Mouse (Mus musculus): ENCODE measurements around the gene Tardbp.
A peak's percentile ranks its signal among the peaks of the same experiment; 100 is the strongest.

The Tardbp gene

DNA sequence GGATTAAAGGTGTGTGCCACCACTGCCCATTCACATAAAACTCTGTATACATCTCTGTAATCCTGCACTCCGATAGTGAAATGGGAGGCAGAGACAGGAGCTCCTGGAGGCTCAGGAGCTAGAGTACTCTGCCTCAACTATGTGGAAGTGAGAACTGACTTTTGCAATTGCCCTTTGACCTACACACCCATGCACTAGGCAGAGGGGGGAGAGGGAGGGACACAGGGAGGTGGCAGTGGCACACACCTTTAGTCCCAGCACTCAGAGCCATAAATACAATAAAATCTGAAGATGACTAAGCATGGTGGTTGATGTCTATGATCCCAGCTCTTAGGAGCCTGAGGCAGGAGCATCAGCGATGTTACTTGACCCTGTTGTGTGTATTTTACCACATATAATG, 12.6 kb upstream of the Tardbp start:
- no peak for DNase-seq (ENCODE audit: low read depth, low spot score)

DNA sequence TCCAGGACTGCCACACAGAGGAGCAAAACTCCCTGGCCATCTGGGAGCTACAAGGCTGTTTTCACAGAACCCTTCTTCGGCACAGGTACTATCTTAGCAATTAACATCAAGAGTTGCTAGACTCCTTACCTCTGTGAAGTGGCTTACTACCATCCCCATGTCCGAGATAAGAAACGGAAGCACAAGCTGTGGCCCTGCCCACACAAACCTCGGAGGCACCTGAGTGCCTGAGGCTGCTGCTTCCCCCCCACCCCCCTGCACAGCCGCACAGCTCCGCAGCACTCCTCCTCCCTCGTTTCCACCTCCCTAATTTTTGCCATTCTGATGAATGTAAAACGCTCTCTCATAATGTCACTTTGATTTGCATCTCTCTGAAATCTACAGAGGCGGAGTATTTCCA, 11.5 kb upstream of the Tardbp start:
- DNase-seq (ENCODE audit: low read depth, low spot score), result no peak

DNA sequence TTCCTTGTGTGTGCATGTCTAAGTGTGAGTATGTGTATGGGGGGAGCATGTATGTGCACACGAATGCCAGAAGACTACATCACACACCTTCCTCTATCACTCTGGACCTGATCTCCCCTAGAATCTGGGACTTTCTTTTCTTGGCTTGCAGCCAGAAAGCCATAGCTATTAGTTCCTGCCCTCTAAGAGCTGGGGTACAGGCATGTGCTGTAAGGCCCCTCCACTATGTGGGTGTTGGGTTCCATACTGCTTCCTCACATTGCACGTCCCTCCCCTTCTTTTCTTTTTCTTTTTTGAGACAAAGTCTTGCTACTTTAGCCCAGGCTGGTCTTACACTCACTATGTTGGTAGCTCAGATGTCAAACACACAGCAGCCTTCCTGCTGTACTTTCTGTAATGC, 8.5 kb upstream of the Tardbp start:
- DNase-seq (ENCODE audit: low read depth, low spot score), result no peak

DNA sequence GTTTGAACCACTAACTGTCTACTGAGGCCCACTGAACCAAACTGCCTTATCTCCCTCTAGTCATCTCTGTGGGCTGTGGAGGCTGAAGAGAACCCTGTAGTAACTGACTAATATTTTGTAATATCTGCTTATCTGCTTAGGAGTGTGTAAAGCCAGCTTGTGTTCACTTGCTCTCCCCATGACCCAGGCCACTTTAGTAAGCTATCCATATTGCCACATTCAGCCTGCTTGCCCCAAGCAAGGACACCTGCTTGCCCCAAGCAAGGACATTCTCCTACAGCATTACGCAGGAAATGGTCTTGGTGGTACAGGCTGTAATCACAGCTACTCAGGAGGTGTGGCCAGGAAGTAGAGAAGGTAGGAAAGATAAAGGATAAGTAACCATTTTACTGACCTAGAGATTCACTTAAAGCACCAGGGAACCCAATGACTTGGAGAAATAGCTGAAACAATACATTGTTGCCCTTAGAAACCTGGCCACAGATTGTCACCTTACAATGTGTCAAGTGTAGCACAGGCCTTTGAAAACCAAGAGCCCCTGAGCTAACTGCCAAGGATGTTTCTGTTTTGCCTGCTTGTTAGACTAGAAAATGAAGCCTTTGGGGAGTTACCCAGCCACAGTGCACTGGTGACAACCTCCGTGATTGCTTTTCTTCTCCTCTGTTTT, 6.7 kb upstream of the Tardbp start:
- DNase-seq (ENCODE audit: low read depth, low spot score), result no peak

DNA sequence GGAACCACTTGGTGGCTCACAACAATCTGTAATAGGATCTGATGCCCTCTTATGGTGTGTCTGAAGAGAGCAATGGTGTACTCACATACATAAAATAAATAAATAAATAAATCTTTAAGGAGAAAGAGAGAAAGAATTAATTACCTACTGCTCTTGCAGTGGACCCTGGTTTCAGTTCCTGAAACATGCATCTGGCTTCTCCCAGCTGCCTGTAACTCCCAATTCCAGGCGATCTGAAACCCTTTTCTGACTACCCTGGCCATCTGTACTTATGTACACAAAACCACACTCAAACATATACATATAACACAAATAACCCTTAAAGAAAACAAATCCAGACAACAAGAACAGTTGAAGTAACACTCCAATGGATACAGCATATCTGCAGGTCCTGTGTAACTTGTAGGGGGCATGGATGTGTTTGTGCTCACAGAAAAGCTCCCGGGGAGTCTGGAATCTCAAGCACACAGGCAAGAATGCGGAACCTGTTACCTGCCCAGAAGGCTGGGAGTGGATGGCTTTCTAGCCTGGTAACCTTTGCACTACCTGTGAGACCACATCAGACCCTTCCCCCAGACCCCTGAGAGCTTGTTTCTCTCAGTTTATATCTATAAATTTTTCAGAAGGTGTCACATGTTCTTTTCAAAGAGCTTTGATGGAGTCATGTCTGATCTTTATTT, 5.3 kb upstream of the Tardbp start:
- no peak for DNase-seq (ENCODE audit: low read depth, low spot score)

DNA sequence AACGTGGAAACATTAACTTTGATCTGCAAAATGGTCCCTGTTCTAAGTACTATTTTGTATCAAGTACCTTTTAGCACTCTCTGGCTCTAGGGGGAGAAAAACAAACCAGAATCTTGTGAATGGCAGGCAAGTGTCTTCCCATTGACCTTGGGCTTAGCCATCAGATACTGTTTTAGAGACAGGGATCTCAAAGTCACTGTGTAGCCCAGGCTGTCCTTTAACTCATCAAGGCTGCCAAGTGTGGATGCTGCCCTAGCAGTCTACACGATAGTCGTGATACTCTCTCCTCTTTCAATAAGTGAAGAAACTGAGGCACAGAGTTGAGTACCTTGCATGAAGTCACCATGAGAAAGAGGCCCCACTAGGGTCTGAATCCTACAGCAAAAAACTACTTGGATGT, 427 bp upstream of the Tardbp start:
- no peak for DNase-seq (ENCODE audit: low read depth, low spot score)

DNA sequence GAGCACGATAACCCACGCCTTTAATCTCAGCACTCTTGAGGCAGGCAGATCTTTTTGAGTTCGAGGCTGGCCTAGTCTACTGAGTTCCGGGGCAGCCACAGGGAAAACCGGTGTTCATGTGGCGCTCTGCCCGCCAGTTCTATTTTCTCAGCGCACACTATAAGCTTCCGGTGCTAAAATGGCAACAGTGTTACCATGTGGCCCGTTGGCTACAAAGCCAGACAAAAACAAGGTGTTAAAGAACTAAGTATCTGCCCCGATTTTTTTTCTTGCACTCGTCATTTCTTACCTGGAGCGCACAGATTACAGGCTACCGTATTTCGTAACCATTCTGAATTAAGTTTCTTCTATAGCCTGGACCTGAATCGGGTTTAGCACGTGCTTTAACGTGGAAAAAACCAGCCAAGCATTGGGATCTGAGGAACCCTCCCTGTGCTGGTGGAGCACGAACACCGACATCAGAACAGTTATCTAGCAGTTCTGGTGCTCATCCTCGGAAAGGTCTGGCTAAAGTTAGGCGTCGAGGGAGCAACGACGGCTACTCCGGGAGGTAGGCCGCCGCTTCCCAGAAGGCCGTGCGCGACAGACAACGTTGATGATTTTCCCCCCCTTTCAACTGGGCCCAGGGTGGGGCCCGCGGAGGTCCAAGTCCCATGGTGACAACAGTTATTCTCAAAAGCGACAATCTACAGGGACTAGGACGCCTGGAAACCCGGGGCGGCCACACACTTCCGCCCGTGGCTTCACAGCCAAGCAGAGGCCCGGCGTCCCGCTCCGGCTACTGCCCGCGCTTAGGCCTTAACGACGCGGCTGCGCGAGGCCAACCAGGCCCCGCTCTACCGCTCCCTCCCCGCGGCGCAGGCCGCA, 830 bp downstream of the Tardbp start:
- DNase-seq (ENCODE audit: low read depth, low spot score), result no peak

DNA sequence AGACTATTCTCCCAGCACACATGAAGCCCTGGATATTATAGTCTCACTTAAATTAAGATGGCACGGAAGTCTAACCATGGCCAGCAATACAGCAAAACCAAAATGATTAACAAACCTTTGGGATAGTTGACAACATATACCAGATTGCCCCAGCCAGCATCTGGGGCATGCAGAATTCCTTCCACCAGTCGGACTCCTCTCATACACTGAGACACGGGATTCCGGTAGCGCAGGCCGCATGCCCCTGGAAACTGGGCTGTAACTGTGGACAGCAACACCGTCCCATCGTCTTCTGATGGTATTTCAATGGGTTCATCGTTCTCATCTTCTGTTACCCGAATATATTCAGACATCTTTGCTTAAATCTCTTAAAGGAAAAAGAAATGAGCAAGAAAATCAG, 1.8 kb downstream of the Tardbp start:
- DNase-seq (ENCODE audit: low read depth, low spot score), result no peak

DNA sequence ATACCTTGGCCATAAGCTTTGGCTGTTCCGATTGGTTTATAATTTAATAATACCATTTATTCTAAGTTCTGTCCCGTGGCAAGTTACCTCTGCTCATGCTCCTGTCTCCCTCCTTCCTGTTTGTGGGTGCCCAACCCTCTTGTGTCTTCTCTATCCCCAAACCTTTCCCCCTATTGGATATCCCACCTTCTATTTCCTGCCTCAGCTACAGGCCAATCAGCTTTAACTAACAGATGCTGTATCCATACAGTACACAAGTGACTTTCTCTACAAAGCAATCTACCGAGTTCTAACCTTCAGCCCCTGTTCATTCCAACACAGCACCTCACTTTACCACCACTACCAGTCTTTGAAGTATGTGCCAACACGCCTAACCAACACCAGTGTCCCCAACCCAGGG, 3.2 kb downstream of the Tardbp start:
- no peak for DNase-seq (ENCODE audit: low read depth, low spot score)

DNA sequence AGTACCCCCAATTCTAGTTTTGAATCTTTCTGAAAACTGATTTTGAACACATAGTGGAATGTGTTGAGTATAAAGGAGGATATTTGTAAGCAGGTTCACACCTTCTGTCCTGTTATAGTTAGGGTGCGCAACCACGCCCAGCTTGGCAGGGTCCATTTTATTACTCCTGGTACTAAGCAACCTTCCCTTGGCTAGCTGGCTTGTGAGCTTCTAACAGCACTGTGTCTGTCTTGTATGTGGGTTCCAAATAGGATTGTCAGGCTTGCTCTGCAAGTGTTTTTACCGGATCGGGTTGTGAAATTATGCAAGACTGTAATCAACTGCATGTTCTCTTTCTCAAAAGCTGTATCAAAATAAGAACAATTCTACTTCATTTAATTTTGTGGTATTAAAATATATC, 4.3 kb downstream of the Tardbp start:
- DNase-seq (ENCODE audit: low read depth, low spot score), result no peak

DNA sequence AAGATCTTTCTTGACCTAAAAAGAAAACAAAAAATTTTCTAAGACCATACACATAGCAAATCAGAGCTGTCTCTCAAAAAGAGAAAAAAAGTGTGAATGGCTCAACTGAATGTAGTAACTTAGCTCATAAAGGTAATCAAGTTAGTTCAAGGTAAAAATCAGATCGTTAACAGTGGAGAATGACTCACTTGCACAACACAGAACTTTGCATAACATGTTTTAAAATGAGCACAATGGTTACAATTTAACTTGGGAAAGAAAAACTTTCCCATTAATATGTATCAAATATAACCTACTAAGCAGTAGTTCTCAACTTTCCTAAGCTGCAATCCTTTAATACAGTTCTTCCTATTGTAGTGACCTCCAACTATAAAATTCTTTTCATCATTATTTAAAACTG, 6.1 kb downstream of the Tardbp start:
- no peak for DNase-seq (ENCODE audit: low read depth, low spot score)

DNA sequence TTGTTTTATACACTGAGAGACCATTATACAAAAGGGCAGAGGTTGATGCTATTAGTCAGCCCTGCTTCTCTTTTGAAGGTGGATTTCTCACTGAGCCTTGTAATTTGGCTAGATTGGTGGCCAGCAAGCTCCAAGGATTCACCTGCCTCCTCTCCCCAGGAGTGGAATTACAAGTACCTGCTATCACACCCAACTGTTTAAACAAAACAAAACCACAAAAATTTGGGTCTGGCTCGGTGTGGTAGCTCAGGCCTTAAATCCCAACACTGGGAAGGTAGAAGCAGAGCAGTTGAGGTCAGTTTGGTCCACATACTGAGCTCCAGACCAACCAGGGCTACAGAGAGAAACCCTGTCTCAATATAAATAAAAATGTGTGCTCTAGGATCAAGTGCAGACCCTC, 7.0 kb downstream of the Tardbp start:
- no peak for DNase-seq (ENCODE audit: low read depth, low spot score)

DNA sequence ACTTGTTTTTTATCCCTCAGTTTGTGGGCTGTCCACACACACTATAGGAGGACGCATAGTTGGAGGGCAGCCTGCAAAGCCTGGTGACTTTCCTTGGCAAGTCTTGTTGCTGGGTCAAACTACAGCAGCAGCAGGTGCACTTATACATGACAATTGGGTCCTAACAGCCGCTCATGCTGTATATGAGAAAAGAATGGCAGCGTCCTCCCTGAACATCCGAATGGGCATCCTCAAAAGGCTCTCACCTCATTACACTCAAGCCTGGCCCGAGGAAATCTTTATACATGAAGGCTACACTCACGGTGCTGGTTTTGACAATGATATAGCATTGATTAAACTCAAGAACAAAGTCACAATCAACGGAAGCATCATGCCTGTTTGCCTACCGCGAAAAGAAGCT, 13.1 kb downstream of the Tardbp start:
- DNase-seq (ENCODE audit: low read depth, low spot score), result no peak

DNA sequence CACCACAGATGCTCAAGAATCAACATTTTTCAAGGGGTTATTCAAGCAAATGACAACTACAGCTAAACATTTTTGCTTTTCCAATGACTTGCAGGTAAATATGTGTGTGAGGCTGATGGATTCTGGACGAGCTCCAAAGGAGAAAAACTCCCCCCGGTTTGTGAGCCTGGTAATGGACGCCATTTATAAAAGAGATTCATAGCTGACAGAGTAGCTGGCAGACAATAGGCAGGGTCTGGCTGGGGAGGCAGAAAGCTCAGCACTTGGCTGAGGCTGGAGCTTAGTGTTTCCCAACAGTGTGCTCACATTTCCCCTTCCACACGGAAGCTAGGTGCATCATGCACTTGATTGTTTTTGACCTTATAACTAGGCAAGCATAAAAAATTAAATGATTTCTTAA, 14.3 kb downstream of the Tardbp start:
- DNase-seq (ENCODE audit: low read depth, low spot score), result no peak

DNA sequence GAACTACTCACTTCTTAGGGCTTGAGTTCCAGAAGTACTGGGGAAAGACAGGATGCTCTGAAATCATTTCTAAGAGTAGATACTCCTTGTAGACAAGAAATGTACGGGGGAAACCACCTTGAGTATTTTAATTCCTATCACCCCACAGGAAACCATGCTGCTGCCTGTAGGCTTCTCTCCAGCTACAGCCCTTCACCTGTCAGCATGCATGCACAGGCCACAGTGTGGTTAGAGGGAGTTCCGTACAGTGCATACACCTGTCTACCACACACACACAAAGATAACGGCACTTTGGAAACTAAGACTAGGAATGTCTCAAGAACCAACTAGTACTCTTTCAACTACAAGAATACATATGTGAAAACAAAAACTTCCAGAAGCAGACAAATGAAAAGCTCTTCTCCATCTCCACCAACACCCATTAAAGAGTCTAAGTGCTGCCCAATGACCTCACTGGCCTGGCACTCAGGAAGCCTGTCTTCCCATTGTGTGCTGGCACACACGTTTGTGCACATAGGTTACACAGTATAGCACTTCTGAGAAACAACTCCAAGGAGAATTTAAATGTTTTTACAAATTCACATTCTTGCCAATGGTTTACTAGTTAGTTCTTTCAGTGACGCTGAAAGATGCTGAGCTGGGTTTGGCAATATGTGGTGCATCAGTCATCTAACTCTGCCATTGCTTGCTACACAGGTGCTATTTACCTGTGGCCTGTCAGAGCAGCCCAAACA, 16.0 kb downstream of the Tardbp start:
- DNase-seq (ENCODE audit: low read depth, low spot score), result no peak

DNA sequence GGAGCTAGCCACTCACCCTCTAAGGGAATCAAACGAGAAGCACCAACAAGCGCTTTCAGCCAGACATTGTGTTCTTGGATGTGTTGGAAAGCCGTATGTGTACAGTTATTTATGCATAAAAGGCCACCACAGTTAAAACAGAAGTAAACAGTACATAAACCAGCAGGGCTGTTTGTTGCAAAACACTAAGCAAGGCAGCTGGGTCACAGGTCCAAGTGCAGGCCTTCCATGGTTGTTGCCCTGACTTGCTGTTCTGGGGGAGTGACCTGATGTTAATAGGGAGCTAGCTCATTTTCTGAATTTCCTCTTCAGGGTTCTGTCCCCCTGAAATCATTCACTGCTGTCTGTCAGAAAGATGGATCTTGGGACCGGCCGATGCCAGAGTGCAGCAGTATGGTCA, 17.0 kb downstream of the Tardbp start:
- DNase-seq (ENCODE audit: low read depth, low spot score), result no peak

DNA sequence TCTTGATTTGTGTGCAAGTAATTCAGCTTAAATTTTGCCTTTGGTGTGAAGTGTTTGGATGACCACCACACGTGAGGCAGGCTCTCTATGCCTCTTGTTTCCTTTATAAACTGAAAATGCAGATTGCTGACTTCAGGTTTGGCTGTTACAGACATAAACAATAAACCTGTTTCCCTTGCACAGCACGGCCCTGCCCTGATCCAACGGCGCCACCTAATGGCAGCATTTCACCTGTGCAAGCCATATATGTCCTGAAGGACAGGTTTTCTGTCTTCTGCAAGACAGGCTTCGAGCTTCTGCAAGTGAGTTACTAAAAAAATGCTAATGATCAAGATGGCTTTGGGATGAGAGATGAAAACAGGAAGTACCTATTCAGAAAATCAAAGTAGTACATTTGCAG, 19.1 kb downstream of the Tardbp start:
- DNase-seq (ENCODE audit: low read depth, low spot score), result no peak

DNA sequence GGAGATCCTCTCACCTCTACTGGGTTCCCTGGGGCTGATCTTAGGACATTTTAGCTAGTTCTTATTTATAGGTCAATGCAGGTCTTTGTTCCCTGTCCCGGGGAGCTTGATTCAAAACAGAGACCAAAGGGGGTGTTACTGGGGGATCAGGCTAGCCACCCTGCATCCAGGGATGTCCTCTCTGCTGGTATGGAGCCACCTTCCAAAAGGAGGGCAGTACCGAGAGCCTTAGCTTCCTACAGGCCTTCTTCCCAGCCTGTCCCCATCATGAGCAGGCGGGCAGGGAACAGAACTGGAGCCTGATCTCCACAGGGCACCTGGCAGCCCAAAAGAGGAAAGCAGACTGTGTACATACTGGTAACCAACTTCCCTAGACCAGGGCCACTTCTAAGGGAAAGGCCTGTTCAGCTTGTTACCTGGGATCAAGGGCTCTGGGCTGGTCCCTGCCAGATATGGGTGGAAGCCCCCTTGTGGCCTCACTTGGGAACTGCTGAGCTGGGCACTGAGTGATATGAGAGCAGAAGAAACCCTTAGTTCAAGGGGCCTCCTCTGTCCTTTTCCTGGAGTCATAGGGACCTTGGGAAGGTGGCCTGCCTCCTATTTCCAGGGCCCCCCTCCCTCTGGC, 22.2 kb downstream of the Tardbp start:
- peak; percentile 60 for DNase-seq (ENCODE audit: low read depth, low spot score)

DNA sequence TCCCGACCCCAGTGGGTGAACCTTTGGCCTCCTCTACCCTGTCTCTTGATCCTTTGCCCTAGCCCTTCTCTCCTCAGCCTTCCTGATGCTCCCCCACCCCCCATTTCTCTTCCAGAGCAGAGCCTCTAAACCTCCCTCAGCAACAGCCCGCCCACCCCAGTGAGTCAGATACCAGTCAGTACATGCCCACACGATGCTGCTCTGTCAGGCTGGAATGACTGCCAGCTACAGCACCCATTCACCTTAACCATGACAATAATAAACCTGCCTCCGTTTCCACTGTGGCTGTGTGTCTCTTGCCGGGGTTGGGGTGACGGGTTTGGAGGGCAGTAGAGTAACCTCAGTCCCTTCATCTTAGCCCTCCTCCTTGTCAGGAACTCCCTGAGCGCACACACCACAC, 22.7 kb downstream of the Tardbp start:
- no peak for DNase-seq (ENCODE audit: low read depth, low spot score)

DNA sequence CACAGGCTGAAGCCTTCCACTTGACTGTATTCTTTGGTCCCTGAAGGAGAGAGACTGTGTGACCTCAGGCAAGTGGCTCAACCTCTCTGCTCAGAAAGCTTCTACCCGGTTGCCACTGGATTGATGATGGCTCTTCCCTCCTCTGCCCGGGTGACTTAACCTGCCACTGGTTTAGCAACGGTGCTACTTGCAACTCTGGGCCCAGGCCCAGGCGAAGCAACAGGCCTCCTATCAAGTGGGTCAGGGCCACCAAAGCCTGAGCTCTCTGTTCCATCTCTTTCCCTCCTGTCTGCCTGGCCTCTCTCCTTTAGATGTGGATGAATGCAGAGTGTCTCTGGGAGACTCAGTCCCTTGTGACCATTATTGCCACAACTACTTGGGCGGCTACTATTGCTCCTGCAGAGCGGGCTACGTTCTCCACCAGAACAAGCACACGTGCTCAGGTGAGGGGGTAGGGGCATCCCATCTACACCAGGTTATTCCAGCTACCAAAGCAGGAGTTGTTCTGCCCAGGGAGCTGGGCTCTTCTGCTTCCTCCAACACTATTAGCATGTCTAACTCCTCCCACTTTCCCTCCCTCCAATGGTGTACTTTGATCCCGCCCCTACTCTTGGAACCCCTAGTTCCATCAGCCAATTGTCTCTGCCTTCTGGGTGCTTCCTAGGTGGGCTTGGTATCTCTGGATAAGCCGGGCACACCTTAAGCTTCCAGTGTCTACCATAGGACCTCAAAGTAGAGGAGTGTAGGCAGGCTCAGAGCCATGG, 23.3 kb downstream of the Tardbp start:
- DNase-seq (ENCODE audit: low read depth, low spot score), result peak; percentile 50

Measured in WW6 (cell line).